Mouse (Mus musculus): Measurements from ENCODE around the gene Doxl2.

- TF ChIP-seq CTCF (IDR thresholded peaks at IDR 0.05; ENCODE audit: borderline replicate concordance, extremely low read depth, insufficient read depth, insufficient read length), result no peak
- TF ChIP-seq POLR2A (IDR thresholded peaks at IDR 0.05; ENCODE audit: borderline replicate concordance, extremely low read depth, insufficient read depth, insufficient read length, poor library complexity, severe bottlenecking), result no peak
These were observed 36.4 kb downstream of the Doxl2 start for GRCm38 (mm10) chr6:49011191-49011590.
